Mouse (Mus musculus) 3134 (cell line): ENCODE measurements at regions not wholly inside any gene's neighbourhood (a gene's known extent, or its start where the extent isn't known, plus 50 kb on each side); places are given as distances from the start of the nearest gene placed in this dataset.

Experiments used
- DNase-seq: peaks from one replicate; pipeline ENCODE4 v3.0.0-alpha.2; 2011; ENCODE audit warnings: low spot score; ENCODE audit not compliant: insufficient read length; ENCODE audit errors: extremely low read depth

DNA sequence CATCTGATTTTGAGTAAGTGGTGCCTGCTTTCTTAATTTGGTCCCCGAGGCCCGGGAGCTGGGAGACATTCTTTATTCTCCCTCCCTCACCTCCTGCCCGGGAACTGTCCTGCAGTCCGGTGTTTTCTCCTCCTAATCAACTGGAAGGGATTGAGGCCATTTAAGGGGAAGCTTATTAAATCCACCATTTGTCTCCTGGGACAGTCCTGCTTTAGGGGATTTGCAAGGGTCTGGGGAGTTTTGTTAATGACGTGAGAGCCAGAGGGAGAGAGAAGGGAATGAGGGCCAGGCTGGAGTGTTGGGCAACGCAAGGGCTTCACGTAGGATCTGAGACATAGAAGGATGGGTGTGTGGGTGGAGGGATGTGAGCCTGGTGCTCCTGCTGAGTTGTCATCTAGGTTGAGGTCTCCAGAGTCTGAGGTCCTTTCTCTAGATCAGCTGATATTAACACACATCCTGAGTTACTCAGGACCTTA lies 444.6 kb downstream of the Cd83 start:
- DNase-seq, result no peak

GRCm38 (mm10) chr13:44231403-44231802 lies 446.8 kb downstream of the Cd83 start:
- no peak for DNase-seq

DNA sequence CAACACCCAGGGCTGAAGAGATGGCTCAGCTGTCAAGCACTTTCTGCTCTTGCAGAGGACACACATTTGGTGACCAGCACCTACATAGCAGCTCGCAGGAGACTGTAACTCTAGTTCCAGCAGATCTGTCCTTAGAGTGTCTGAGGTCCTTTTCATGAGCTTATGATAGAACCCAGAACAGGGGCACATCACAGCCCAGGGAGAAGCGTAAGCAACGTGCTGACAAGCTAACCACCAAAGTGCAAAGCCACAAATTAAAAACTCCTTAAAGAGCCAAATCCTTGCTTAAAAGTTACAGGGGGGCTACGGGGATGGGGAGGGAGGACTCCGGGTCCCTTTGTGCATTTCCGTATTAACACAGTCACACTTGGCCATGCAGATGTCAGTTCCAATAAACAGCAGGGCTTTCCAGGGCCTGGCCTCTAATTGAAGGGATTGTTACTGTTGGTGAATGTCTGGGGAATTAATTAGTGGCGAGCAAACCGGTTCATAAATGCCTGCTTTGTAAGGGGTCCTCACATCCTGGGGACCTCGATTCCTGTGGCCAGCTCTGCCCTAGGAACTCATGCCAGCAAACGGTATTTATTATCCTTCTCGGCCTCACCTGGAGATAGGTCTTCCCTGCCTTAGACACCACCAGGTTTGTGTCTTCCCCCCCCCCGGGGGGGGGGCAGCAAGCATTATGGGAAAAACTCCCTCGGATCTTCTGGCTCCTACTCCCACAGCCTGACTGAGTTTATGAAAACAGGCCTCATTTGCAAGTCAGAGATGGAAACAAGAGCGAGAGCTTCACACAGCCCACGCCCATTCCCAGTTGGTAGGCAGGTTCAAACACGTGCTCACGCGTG lies 447.5 kb downstream of the Cd83 start:
- no peak for DNase-seq

DNA sequence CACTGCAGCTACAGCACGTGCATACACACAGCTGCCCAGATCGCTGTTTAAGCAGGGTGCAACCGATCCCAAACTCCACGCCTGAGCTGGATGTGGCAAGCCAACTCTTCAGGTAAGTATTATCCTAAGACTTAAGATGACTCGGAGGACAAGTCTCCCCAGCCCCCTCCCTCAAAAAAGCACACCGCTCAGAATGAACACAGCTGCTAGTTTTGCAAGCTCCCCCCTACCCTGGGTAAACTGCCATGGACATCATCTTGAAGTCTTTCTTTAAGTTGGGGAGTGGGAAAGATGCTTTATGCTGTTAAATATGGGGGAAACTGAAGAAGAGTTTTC lies 448.1 kb downstream of the Cd83 start:
- no peak for DNase-seq

DNA sequence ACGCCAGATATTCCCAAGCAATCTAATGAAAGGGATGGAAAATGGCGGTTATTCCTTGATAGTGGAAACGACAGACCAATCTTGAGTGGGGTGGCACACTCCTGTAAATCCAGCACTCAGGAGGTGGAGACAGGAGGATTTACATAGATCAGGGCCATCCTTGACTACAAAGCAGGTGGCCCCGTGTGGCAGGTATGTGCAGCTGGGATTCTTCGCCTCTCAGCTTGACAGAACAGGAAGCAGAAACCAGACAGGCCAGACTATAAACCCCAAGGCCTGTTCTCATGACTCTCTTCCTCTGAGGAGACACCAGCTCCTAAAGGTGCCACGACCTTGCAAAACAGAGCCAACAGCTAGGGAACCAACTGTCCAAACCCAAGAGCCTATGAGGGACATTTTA lies 449.7 kb downstream of the Cd83 start:
- no peak for DNase-seq

DNA sequence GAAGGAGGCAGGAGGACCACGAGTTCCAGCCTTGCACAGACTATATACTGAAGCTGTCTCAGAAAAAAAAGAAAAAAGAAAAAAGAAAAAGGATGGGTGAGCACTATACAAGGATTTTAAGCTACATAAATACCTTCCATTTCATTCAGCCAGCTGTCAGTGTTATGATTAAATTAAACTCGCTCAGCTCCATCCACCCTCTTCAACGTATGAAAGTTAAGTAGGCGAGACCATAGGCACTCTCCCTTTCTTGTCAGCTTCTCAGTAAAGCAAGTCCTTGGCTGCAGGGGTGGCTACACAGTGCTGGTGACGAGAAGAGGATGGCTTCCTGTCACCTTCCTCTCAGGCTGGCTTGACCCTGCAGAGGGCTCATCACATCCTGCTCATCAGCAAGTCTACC lies 450.7 kb downstream of the Cd83 start:
- DNase-seq, result no peak

- DNase-seq, result no peak
Observed at GRCm38 (mm10) chr13:44235941-44236340, 451.4 kb downstream of the Cd83 start.

DNA sequence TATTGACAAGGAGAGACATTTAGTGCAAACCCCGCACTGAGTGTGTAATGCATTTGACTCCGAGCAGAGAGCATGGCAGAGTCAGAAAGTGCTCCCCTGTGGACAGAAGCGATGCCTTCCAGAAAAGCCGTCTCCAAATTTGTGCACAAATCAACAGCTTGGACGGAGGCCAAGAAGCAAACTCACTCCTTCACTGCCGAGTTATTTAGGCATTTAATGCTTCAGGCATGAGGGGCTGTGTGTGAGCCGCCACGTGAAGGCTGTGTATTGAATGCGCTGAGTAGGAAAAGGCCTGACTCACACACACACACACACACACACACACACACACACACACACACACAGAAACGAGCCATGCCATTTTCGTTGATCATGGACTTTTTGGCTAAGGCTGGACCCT lies 453.7 kb downstream of the Cd83 start:
- no peak for DNase-seq

- no peak for DNase-seq
Observed at GRCm38 (mm10) chr13:44243211-44243610, 458.6 kb downstream of the Cd83 start.

DNA sequence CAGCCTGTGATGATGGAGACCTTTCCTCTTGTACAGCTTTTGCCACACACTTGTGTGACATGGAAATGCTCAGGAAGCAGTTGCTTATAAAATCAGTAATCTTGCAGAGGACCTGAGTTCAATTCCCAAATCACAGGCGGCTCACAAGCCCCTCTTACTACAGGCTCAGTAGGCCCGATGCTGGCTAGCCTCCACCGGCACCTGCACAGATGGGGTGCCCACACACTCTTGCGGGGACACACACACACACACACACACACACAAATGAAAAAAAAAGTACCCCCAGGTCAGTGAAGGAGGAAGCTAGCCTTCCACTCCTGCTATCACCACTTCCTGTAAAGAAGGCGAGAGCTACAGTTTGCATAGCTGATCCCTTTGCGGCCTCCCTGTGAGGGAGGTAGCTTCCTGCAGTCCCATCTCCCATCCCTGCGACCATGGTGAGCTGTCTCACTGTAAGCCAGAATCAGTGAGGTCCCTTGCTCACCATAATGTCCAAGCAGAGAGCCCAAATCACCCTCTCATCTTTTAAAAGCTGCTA lies 462.2 kb downstream of the Cd83 start:
- no peak for DNase-seq

- DNase-seq, result no peak
Observed at GRCm38 (mm10) chr13:44247861-44248260, 463.3 kb downstream of the Cd83 start.

- no peak for DNase-seq
Observed at GRCm38 (mm10) chr13:44248401-44248800, 463.8 kb downstream of the Cd83 start.

- no peak for DNase-seq
Observed at GRCm38 (mm10) chr13:44249119-44249518, 464.5 kb downstream of the Cd83 start.

GRCm38 (mm10) chr13:44250474-44251201 lies 466.1 kb downstream of the Cd83 start:
- DNase-seq, result no peak

- DNase-seq, result no peak
Observed at GRCm38 (mm10) chr13:44251503-44251902, 466.9 kb downstream of the Cd83 start.

DNA sequence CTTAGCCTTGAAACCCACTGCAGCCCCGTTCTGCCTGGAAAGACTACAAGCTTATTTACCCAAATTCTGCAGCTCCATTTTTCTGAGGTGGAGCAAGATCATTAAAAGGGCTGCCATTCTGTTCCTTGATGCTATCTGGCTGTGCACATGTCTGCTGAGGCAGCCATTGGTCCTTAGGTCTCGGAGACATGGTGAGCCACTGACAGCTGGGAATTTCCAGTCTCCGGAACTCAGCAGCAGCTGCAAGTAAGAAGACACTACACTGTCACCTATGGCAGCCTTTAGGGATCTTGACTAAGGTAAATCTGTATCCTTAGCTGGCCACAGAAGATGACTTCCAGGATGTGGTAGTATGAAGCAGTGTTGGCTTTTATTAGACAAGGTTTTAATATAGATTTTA lies 467.9 kb downstream of the Cd83 start:
- no peak for DNase-seq

- DNase-seq, result no peak
Observed at GRCm38 (mm10) chr13:44258422-44258821, 470.9 kb upstream of the Jarid2 start.

- DNase-seq, result no peak
Observed at GRCm38 (mm10) chr13:44260039-44260438, 469.2 kb upstream of the Jarid2 start.

- DNase-seq, result no peak
Observed at GRCm38 (mm10) chr13:44260637-44261333, 468.5 kb upstream of the Jarid2 start.

DNA sequence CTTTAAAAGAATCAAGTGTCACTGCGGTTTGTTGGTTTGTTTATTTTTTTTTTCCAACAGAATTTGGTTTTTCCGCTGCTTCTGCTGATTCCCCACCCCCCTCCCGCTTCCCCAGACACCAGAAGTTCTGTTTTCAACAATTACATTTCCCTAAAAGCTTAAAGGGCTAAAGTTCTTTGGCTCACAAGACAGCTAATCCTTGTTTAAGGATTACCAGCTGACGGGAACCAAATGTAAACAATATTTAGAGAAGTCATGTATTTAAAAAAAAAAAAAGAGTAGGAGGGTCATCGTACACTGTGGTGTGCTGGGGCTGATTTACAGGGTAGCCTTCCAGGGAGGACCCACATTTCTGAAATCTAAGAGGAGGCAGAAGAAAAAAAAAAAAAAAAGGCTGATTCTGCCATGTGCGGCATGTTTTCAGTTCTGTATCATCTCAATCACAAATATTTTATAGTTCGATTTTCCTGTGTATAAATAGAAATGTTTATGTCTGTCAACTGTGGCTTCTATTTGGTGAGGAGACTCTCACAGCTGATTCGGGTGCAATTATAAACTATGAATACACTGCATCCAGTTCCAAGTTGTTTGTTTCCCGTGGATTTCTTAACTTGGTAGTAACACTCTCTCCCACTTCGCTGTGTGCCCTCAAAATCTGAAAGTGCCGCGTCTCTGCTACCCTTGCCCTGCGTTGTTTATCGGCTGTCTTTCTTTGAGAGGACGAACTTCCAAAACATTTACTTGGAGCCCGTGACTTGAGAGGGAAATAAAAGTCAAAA lies 456.3 kb upstream of the Jarid2 start:
- no peak for DNase-seq
